Mouse (Mus musculus) megakaryocyte, embryonic 14.5 days (primary cell): ENCODE results near the gene Exoc3l. TPM values are rescaled to one million over a fixed set of nuclear protein-coding genes. Genes with fewer than 3 reads are reported as not detected.

Source experiments
- H3K27me3 ChIP-seq: replicated peaks from 2 replicates; pipeline ENCODE3; 2012; ENCODE audit warnings: inconsistent platforms
- H3K36me3 ChIP-seq: replicated peaks from 2 replicates; pipeline ENCODE3; 2012; ENCODE audit warnings: low read length, inconsistent platforms, mixed read lengths
- H3K4me1 ChIP-seq: 2 replicates; pipeline ENCODE4 v1.6.1; 2012; ENCODE audit warnings: inconsistent platforms
- H3K4me3 ChIP-seq: replicated peaks from 2 replicates; pipeline ENCODE3; 2012; ENCODE audit warnings: moderate library complexity, mild to moderate bottlenecking, inconsistent platforms
- H3K9me3 ChIP-seq: 2 replicates; pipeline ENCODE4 v1.6.1; 2012; ENCODE audit warnings: inconsistent platforms
- FLI1 ChIP-seq: IDR thresholded peaks from 2 replicates; pipeline ENCODE4 v1.6.1; 2012; ENCODE audit warnings: low read length, inconsistent platforms, mixed read lengths
- GATA1 ChIP-seq: IDR thresholded peaks from 3 replicates; pipeline ENCODE4 v1.6.1; 2012; ENCODE audit warnings: mixed read lengths, low read length, inconsistent platforms, borderline replicate concordance
- polyA plus RNA-seq: library from polyadenylated mRNA; stranded (reverse); fragments of >175 nt; gene quantifications from 2 replicates; pipeline ENCODE4 v1.2.3, GENCODE M21; 2012; ENCODE audit warnings: low replicate concordance; ENCODE audit not compliant: insufficient read depth

The Exoc3l gene
- polyA plus RNA-seq, 1 experiment: 76.3 TPM

- peaks cover 62% of the 10 kb centered on the region for H3K27me3 ChIP-seq
- H3K36me3 ChIP-seq: peaks cover 16% of the 10 kb centered on the region
- peaks cover 3% of the 10 kb centered on the region; the same call in 1 of the 2 replicates for H3K9me3 ChIP-seq
- H3K4me3 ChIP-seq: no peak overlapping the region
- TF ChIP-seq GATA1 (no peak), FLI1 (no peak)
- peaks cover 58% of the 10 kb centered on the region for H3K4me1 ChIP-seq
These were observed 15.3 kb downstream of the Exoc3l start for GRCm38 (mm10) chr8:105280567-105280966.

- H3K4me3 ChIP-seq: peak overlapping the region; percentile 89
- TF ChIP-seq GATA1 (no peak), FLI1 (no peak)
These were observed 17.0 kb downstream of the Exoc3l start for GRCm38 (mm10) chr8:105278911-105279334.

GRCm38 (mm10) chr8:105276292-105277120 is 19.4 kb downstream of the Exoc3l start:
- Histone ChIP-seq H3K27me3 (peaks cover 87% of the 10 kb centered on the region), H3K4me3 (peak overlapping the region; percentile 90), H3K4me1 (peaks cover 47% of the 10 kb centered on the region), H3K9me3 (peaks cover 3% of the 10 kb centered on the region; the same call in 1 of the 2 replicates), H3K36me3 (peaks cover 3% of the 10 kb centered on the region)
- TF ChIP-seq GATA1 (no peak), FLI1 (no peak)

More at GRCm38 (mm10) chr8:105278911-105279334, 17.0 kb downstream of the Exoc3l start:
- Histone ChIP-seq H3K36me3 (peaks cover 10% of the 10 kb centered on the region), H3K9me3 (peaks cover 3% of the 10 kb centered on the region; the same call in 1 of the 2 replicates), H3K27me3 (peaks cover 73% of the 10 kb centered on the region), H3K4me1 (peaks cover 59% of the 10 kb centered on the region)

- H3K4me1 ChIP-seq: peaks cover 49% of the 10 kb centered on the region
- peaks cover 91% of the 10 kb centered on the region for H3K27me3 ChIP-seq
- TF ChIP-seq FLI1: no peak
- no peaks in the 10 kb centered on the region for H3K36me3 ChIP-seq
- H3K4me3 ChIP-seq: peak within 1 kb of the TSS; percentile 90
- H3K9me3 ChIP-seq: no peaks in the 10 kb centered on the region
These were observed 20.1 kb downstream of the Exoc3l start, which contains the start of gene Nol3 for GRCm38 (mm10) chr8:105275840-105276239. Gene Nol3, plus strand, starts transcription at chr8:105276140.

- peaks cover 51% of the 10 kb centered on the region for H3K4me1 ChIP-seq
- no peak for TF ChIP-seq FLI1
- no peak for TF ChIP-seq GATA1
- H3K4me3 ChIP-seq: peak overlapping the region; percentile 90
- H3K36me3 ChIP-seq: no peaks in the 10 kb centered on the region
- no peaks in the 10 kb centered on the region for H3K9me3 ChIP-seq
- peaks cover 92% of the 10 kb centered on the region for H3K27me3 ChIP-seq
These were observed 20.5 kb downstream of the Exoc3l start for GRCm38 (mm10) chr8:105275387-105275786.

- Histone ChIP-seq H3K4me3 (peak overlapping the region; percentile 64), H3K27me3 (peaks cover 73% of the 10 kb centered on the region), H3K9me3 (peaks cover 14% of the 10 kb centered on the region), H3K4me1 (peaks cover 46% of the 10 kb centered on the region), H3K36me3 (peaks cover 32% of the 10 kb centered on the region)
- TF ChIP-seq GATA1: no peak
- no peak for TF ChIP-seq FLI1
These were observed 25.1 kb downstream of the Exoc3l start for GRCm38 (mm10) chr8:105270916-105271186.

GRCm38 (mm10) chr8:105270101-105270915 is 25.6 kb downstream of the Exoc3l start:
- Histone ChIP-seq H3K36me3 (peaks cover 32% of the 10 kb centered on the region), H3K27me3 (peaks cover 68% of the 10 kb centered on the region), H3K9me3 (peaks cover 14% of the 10 kb centered on the region), H3K4me1 (peaks cover 44% of the 10 kb centered on the region), H3K4me3 (peak overlapping the region; percentile 89)
- TF ChIP-seq FLI1: no peak
- no peak for TF ChIP-seq GATA1

- peaks cover 14% of the 10 kb centered on the region for H3K9me3 ChIP-seq
- peaks cover 49% of the 10 kb centered on the region for H3K4me1 ChIP-seq
- TF ChIP-seq GATA1: no peak
- TF ChIP-seq FLI1: no peak
- H3K4me3 ChIP-seq: peak within 1 kb of the TSS; percentile 89
- H3K27me3 ChIP-seq: peaks cover 60% of the 10 kb centered on the region
- peaks cover 32% of the 10 kb centered on the region for H3K36me3 ChIP-seq
These were observed 26.4 kb downstream of the Exoc3l start, which contains the start of gene Hsf4 for GRCm38 (mm10) chr8:105269461-105269947. Gene Hsf4, plus strand, starts transcription at chr8:105269801.

GRCm38 (mm10) chr8:105269075-105269458 is 26.8 kb downstream of the Exoc3l start:
- TF ChIP-seq GATA1 (no peak), FLI1 (no peak)
- Histone ChIP-seq H3K27me3 (peaks cover 55% of the 10 kb centered on the region), H3K4me3 (peak overlapping the region; percentile 89), H3K9me3 (peaks cover 14% of the 10 kb centered on the region), H3K4me1 (peaks cover 50% of the 10 kb centered on the region), H3K36me3 (peaks cover 32% of the 10 kb centered on the region)
